Mouse (Mus musculus) layer of hippocampus, adult 2 months (tissue): Measurements from ENCODE around the gene Ibtk. TPM values are rescaled to one million over a fixed set of nuclear protein-coding genes. Genes with fewer than 3 reads are reported as not detected.

Experiments
- DNase-seq, 2 experiments: peaks; one replicate each; pipeline ENCODE4 v3.0.0; 2022; ENCODE audit warnings: low spot score in 2 of 2
- H3K27ac ChIP-seq: fragments of 200-600 bp; 2 replicates; pipeline ENCODE4 v1.8.1; 2022
- H3K4me3 ChIP-seq: fragments of 200-600 bp; 2 replicates; pipeline ENCODE4 v1.8.1; 2022; ENCODE audit warnings: mild to moderate bottlenecking
- CTCF ChIP-seq: fragments of 200-600 bp; conservative IDR thresholded peaks from 2 replicates; pipeline ENCODE4 v1.8.1; 2022; ENCODE audit warnings: antibody characterized with exemption, mild to moderate bottlenecking, moderate library complexity
- total RNA-seq, 2 experiments: library from RNA; stranded (reverse); gene quantifications; 2 replicates each; pipeline ENCODE4 v1.2.3; 2021

Ibtk gene
- total RNA-seq, 2 experiments from 2014 or later: 24.4 to 24.6 TPM

GRCm38 (mm10) chr9:85675131-85675905, 73.8 kb downstream of the Ibtk start:
- no peak overlapping the region for H3K27ac ChIP-seq
- TF ChIP-seq CTCF: no peak
- H3K4me3 ChIP-seq: no peak overlapping the region
- no peak for DNase-seq

- no peak overlapping the region for H3K4me3 ChIP-seq
- no peak overlapping the region for H3K27ac ChIP-seq
- DNase-seq: no peak
- TF ChIP-seq CTCF: no peak
Observed at GRCm38 (mm10) chr9:85673907-85674481, 75.1 kb downstream of the Ibtk start.

- Histone ChIP-seq H3K4me3 (no peak overlapping the region), H3K27ac (no peak overlapping the region)
- no peak for DNase-seq
- TF ChIP-seq CTCF: no peak
Observed at GRCm38 (mm10) chr9:85671582-85672331, 77.4 kb downstream of the Ibtk start.

- peak; percentile 49 to 52 for DNase-seq
- H3K4me3 ChIP-seq: no peak overlapping the region
- H3K27ac ChIP-seq: no peak overlapping the region
- TF ChIP-seq CTCF: no peak
Observed at GRCm38 (mm10) chr9:85664316-85664715, 84.8 kb downstream of the Ibtk start.

GRCm38 (mm10) chr9:85663810-85664209, 85.3 kb downstream of the Ibtk start:
- Histone ChIP-seq H3K27ac (no peak overlapping the region), H3K4me3 (no peak overlapping the region)
- DNase-seq: no peak
- no peak for TF ChIP-seq CTCF

GRCm38 (mm10) chr9:85663091-85663490, 86.0 kb downstream of the Ibtk start:
- no peak for TF ChIP-seq CTCF
- H3K27ac ChIP-seq: no peak overlapping the region
- no peak for DNase-seq
- no peak overlapping the region for H3K4me3 ChIP-seq

GRCm38 (mm10) chr9:85653401-85653800, 95.7 kb downstream of the Ibtk start:
- H3K27ac ChIP-seq: no peak overlapping the region
- no peak overlapping the region for H3K4me3 ChIP-seq
- DNase-seq: no peak
- no peak for TF ChIP-seq CTCF

- TF ChIP-seq CTCF: no peak
- no peak overlapping the region for H3K27ac ChIP-seq
- no peak for DNase-seq
- no peak overlapping the region for H3K4me3 ChIP-seq
Observed at GRCm38 (mm10) chr9:85638276-85638675, 110.9 kb downstream of the Ibtk start.

Other genes starting within 250 kb of the Ibtk start
- 1 to 10 TPM; 6.9 to 9.2 TPM for gene Tpbg, start 93.0 kb upstream of the Ibtk start, total RNA-seq